Mouse (Mus musculus) limb, embryonic 12.5 days (tissue): Measurements from ENCODE around the gene Prkab2. TPM values are rescaled to one million over a fixed set of nuclear protein-coding genes. Genes with fewer than 3 reads are reported as not detected.

Experiments
- ATAC-seq: fragments of 200-750 bp; cut with Nextera tagmentation; 2 replicates; pipeline ENCODE4 v1.8.0; 2017; ENCODE audit warnings: low read depth, moderate TSS enrichment; ENCODE audit not compliant: insufficient number of reproducible peaks, insufficient read depth, low FRiP score, low TSS enrichment
- H3K27ac ChIP-seq: fragments of 300-500 bp; sonication (generic); 2 replicates; pipeline ENCODE4 v1.5.1; 2016; ENCODE audit warnings: mild to moderate bottlenecking, moderate library complexity
- H3K27me3 ChIP-seq: fragments of 300-500 bp; sonication (generic); 2 replicates; pipeline ENCODE4 v1.6.1; 2016; ENCODE audit warnings: mild to moderate bottlenecking, moderate library complexity
- H3K36me3 ChIP-seq: fragments of 300-500 bp; sonication (generic); 2 replicates; pipeline ENCODE4 v1.6.1; 2016; ENCODE audit warnings: mild to moderate bottlenecking, moderate library complexity
- H3K4me1 ChIP-seq: fragments of 300-500 bp; sonication (generic); replicated peaks from 2 replicates; pipeline ENCODE4 v1.6.1; 2016
- H3K4me2 ChIP-seq: fragments of 300-500 bp; sonication (generic); 2 replicates; pipeline ENCODE4 v1.6.1; 2016; ENCODE audit warnings: mild to moderate bottlenecking, moderate library complexity
- H3K4me3 ChIP-seq: fragments of 300-500 bp; sonication (generic); replicated peaks from 2 replicates; pipeline ENCODE4 v1.5.1; 2016; ENCODE audit warnings: mild to moderate bottlenecking
- H3K9ac ChIP-seq: fragments of 300-500 bp; sonication (generic); replicated peaks from 2 replicates; pipeline ENCODE4 v1.6.1; 2016; ENCODE audit warnings: mild to moderate bottlenecking, moderate library complexity
- H3K9me3 ChIP-seq: fragments of 300-500 bp; sonication (generic); 2 replicates; pipeline ENCODE4 v1.6.1; 2016; ENCODE audit warnings: mild to moderate bottlenecking, moderate library complexity
- WGBS: fragments of 180-500 bp; shearing (Covaris S2); methylation state at CpG from one replicate; pipeline ENCODE4 v1.1.7; 2016; 5-methylcytosine and 5-hydroxymethylcytosine counted together
- polyA plus RNA-seq: library from polyadenylated mRNA; unstranded; fragments of >200 nt; fragmentation: Nextera tagmentation; extraction: Ambion mirVana; gene quantifications from 2 replicates; pipeline ENCODE4 v1.2.1, GENCODE M21; 2016

Prkab2 gene
- polyA plus RNA-seq, result 6.2 and 7.1 TPM in 2 replicates

GRCm38 (mm10) chr3:97657655-97658411 is at the start of gene Prkab2:
Gene Prkab2, plus strand, starts transcription at chr3:97658193.
- 2% methylated on average over 51 of the region's 51 CpGs for WGBS
- H3K4me3 ChIP-seq, result peak within 1 kb of the TSS; percentile 84
- peak within 1 kb of the TSS; percentile 76 for H3K4me2 ChIP-seq
- H3K27me3 ChIP-seq, result no peaks in the 10 kb centered on the region
- H3K9me3 ChIP-seq, result no peaks in the 10 kb centered on the region
- no peaks in the 10 kb centered on the region; the same call in 1 of the 2 replicates for H3K36me3 ChIP-seq
- ATAC-seq, result peak; percentile 94
- peak within 1 kb of the TSS; percentile 65 for H3K9ac ChIP-seq
- H3K27ac ChIP-seq, result 0 out of 2 replicates have a peak within 1 kb of the TSS, but pooled peaks have one; percentile 23
- peaks cover 27% of the 10 kb centered on the region for H3K4me1 ChIP-seq

- no peaks in the 10 kb centered on the region for H3K36me3 ChIP-seq
- no peak; the same call in 1 of the 2 replicates for ATAC-seq
These were observed 48.7 kb upstream of the Prkab2 start for GRCm38 (mm10) chr3:97609201-97609844.

DNA sequence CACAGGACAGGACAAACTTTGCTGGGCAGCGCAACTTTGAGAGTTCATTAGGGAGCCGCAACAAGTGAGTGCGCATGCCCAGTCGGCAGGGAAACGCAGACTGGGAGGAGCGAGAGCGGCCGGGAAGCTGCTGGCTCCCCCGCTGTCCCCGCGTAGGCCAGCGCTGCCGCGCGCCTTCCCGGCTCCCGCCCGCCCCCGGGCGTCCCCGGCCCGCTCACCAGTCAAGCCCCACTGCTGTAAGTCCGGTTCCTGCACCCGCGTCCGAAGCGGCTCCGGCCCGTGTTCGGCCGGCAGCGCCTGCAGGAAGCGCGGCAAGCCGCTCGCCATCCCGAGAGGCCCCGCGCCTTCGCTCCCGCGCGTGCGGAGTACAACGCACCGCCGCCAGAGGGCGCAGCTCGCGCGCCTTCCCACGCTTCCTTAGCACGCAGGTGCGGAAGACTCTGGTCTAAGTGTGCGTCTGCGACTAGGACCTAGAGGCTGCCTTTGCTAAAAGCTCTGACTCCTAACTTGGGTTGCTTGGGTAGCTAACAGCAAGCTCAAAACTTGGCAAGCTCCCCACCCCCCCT is 48.1 kb upstream of the Prkab2 start, which contains the start of gene Chd1l:
Chd1l (minus strand) TSS at position 359 of the 566 bp plus-strand sequence.
- peak within 1 kb of the TSS; percentile 75 for H3K4me3 ChIP-seq
- no peaks in the 10 kb centered on the region for H3K36me3 ChIP-seq
- H3K9ac ChIP-seq, result peak within 1 kb of the TSS; percentile 80
- H3K27ac ChIP-seq, result peak within 1 kb of the TSS; percentile 93
- H3K27me3 ChIP-seq, result no peaks in the 10 kb centered on the region; the same call in 1 of the 2 replicates
- under 1% methylated on average over 55 of the region's 56 CpGs for WGBS
- no peaks in the 10 kb centered on the region for H3K9me3 ChIP-seq
- no peaks in the 10 kb centered on the region for H3K4me1 ChIP-seq
- peak within 1 kb of the TSS; percentile 76 for H3K4me2 ChIP-seq
- peak; percentile 84 for ATAC-seq

More at GRCm38 (mm10) chr3:97609201-97609844, 48.7 kb upstream of the Prkab2 start:
- Histone ChIP-seq H3K4me1 (no peaks in the 10 kb centered on the region), H3K4me2 (peak overlapping the region; percentile 76), H3K9me3 (no peaks in the 10 kb centered on the region), H3K27ac (peak overlapping the region; percentile 93), H3K4me3 (peak overlapping the region; percentile 75), H3K27me3 (no peaks in the 10 kb centered on the region; the same call in 1 of the 2 replicates), H3K9ac (peak overlapping the region; percentile 80)
- 3% methylated on average over 20 of the region's 20 CpGs for WGBS

- H3K27ac ChIP-seq, result no peak overlapping the region
- H3K4me1 ChIP-seq, result no peaks in the 10 kb centered on the region
- WGBS, result 88% methylated on average over 6 of the region's 6 CpGs
- H3K27me3 ChIP-seq, result no peaks in the 10 kb centered on the region; the same call in 1 of the 2 replicates
- ATAC-seq, result no peak
- no peak overlapping the region for H3K4me2 ChIP-seq
- no peaks in the 10 kb centered on the region for H3K36me3 ChIP-seq
- H3K4me3 ChIP-seq, result no peak overlapping the region
- H3K9me3 ChIP-seq, result peaks cover 3% of the 10 kb centered on the region; the same call in 1 of the 2 replicates
- H3K9ac ChIP-seq, result no peak overlapping the region
These were observed 47.0 kb upstream of the Prkab2 start for GRCm38 (mm10) chr3:97611021-97611420.

- no peak overlapping the region for H3K27ac ChIP-seq
- WGBS, result 23% methylated on average over 1 of the region's 1 CpGs
- H3K9ac ChIP-seq, result no peak overlapping the region
- H3K36me3 ChIP-seq, result no peaks in the 10 kb centered on the region
- ATAC-seq, result no peak
- H3K4me3 ChIP-seq, result no peak overlapping the region
- no peak overlapping the region for H3K4me2 ChIP-seq
- H3K4me1 ChIP-seq, result no peaks in the 10 kb centered on the region
- H3K27me3 ChIP-seq, result no peaks in the 10 kb centered on the region; the same call in 1 of the 2 replicates
- peaks cover 3% of the 10 kb centered on the region; the same call in 1 of the 2 replicates for H3K9me3 ChIP-seq
These were observed 42.8 kb upstream of the Prkab2 start for GRCm38 (mm10) chr3:97615154-97615553.

DNA sequence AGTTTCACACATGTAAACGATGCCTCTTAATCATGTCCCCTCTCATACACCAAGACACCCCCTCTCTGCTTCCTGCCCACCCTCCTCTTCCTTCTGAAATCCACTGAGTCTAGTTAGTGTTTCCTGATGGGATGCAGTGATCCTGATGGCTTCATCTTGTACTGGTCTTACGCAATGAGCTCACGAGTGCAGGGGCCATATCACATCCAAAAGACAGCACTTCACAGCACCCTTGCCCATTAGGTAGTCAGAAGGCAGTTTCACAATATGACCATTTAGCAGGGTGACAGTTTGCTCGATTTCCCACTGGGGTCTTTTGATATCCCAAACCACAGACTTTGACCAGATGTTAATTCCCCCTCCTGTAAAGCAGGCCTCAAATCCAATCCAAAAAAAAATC is 42.1 kb upstream of the Prkab2 start:
- H3K9ac ChIP-seq, result no peak overlapping the region
- 87% methylated on average over 4 of the region's 4 CpGs for WGBS
- no peak overlapping the region for H3K27ac ChIP-seq
- no peak overlapping the region for H3K4me3 ChIP-seq
- ATAC-seq, result no peak
- peaks cover 3% of the 10 kb centered on the region; the same call in 1 of the 2 replicates for H3K9me3 ChIP-seq
- H3K4me2 ChIP-seq, result no peak overlapping the region
- no peaks in the 10 kb centered on the region for H3K36me3 ChIP-seq
- H3K4me1 ChIP-seq, result no peaks in the 10 kb centered on the region
- no peaks in the 10 kb centered on the region; the same call in 1 of the 2 replicates for H3K27me3 ChIP-seq

- H3K27me3 ChIP-seq, result no peaks in the 10 kb centered on the region
- no peak overlapping the region for H3K9ac ChIP-seq
- 96% methylated on average over 18 of the region's 19 CpGs for WGBS
- H3K4me3 ChIP-seq, result no peak overlapping the region
- no peak overlapping the region for H3K27ac ChIP-seq
- peaks cover 3% of the 10 kb centered on the region; the same call in 1 of the 2 replicates for H3K9me3 ChIP-seq
- no peak for ATAC-seq
- H3K4me1 ChIP-seq, result no peaks in the 10 kb centered on the region
- no peaks in the 10 kb centered on the region for H3K36me3 ChIP-seq
- H3K4me2 ChIP-seq, result no peak overlapping the region
These were observed 40.7 kb upstream of the Prkab2 start for GRCm38 (mm10) chr3:97617091-97617825.

DNA sequence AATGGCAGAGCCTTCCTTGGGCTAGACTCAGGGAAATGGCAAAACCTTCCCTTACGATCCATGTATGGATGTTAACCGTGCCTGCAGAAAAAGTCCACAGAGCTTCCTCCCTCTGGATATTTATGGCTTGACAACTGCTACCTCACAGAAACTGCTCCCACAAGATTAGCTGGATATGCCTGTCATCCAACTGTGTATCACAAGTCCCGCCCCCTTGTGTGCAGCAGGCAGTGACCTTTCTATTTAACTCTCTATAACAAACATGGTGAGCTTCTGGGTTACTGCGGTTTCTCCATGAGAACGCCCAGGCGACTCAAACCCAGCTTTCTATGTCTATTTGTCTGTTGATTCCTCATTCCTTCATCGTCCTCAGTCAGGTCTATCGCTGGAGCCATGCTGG is 40.1 kb upstream of the Prkab2 start:
- no peak overlapping the region for H3K4me2 ChIP-seq
- H3K4me1 ChIP-seq, result no peaks in the 10 kb centered on the region
- H3K27ac ChIP-seq, result no peak overlapping the region
- H3K9ac ChIP-seq, result no peak overlapping the region
- no peak for ATAC-seq
- no peak overlapping the region for H3K4me3 ChIP-seq
- 83% methylated on average over 8 of the region's 8 CpGs for WGBS
- H3K36me3 ChIP-seq, result no peaks in the 10 kb centered on the region
- no peaks in the 10 kb centered on the region for H3K27me3 ChIP-seq
- peaks cover 3% of the 10 kb centered on the region; the same call in 1 of the 2 replicates for H3K9me3 ChIP-seq

- no peak overlapping the region for H3K4me3 ChIP-seq
- no peaks in the 10 kb centered on the region for H3K4me1 ChIP-seq
- no peak for ATAC-seq
- no peaks in the 10 kb centered on the region for H3K36me3 ChIP-seq
- H3K9ac ChIP-seq, result no peak overlapping the region
- H3K4me2 ChIP-seq, result no peak overlapping the region
- H3K27me3 ChIP-seq, result no peaks in the 10 kb centered on the region
- 88% methylated on average over 4 of the region's 4 CpGs for WGBS
- H3K9me3 ChIP-seq, result peaks cover 3% of the 10 kb centered on the region; the same call in 1 of the 2 replicates
- H3K27ac ChIP-seq, result no peak overlapping the region
These were observed 37.3 kb upstream of the Prkab2 start for GRCm38 (mm10) chr3:97620657-97621056.

DNA sequence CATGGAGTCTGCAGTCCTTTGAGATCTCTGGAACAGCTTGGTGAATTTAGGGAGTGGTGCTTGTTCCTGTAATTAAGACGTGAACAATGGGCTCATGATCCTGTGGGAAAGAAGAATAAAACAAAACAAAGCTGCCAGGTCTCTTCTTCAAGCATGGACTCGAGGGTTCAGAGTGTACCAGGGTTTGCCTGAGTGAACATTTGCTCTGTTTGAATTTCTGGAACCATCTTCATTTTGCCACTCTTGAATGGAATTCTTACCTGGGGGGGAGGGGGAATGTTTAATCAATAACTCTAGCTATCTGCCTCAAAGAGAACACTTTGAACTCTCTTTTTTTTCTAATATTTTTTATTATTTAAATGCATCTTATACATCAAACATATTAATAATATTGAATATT is 33.4 kb upstream of the Prkab2 start:
- no peaks in the 10 kb centered on the region for H3K36me3 ChIP-seq
- no peak overlapping the region for H3K9ac ChIP-seq
- H3K4me2 ChIP-seq, result no peak overlapping the region
- H3K4me1 ChIP-seq, result peaks cover 10% of the 10 kb centered on the region
- whole genome bisulfite sequencing, result 59% methylated on average over 2 of the region's 2 CpGs
- H3K9me3 ChIP-seq, result no peaks in the 10 kb centered on the region
- H3K27me3 ChIP-seq, result no peaks in the 10 kb centered on the region
- no peak overlapping the region for H3K4me3 ChIP-seq
- no peak for ATAC-seq
- no peak overlapping the region for H3K27ac ChIP-seq
